Mouse (Mus musculus) kidney, embryonic 16.5 days (tissue): ENCODE data around the gene Stard3nl. TPM values are rescaled to one million over a fixed set of nuclear protein-coding genes. Genes with fewer than 3 reads are reported as not detected.

Experiments
- ATAC-seq: fragments of 200-750 bp; cut with Nextera tagmentation; 2 replicates; pipeline ENCODE4 v1.8.0; 2017; ENCODE audit warnings: moderate TSS enrichment; ENCODE audit not compliant: low FRiP score, low TSS enrichment
- H3K27ac ChIP-seq: fragments of 300-500 bp; sonication (generic); 2 replicates; pipeline ENCODE4 v1.5.1; 2014; ENCODE audit warnings: low read length
- H3K27me3 ChIP-seq: fragments of 300-500 bp; sonication (generic); 2 replicates; pipeline ENCODE4 v1.6.1; 2014; ENCODE audit warnings: low read length, control low read depth, mixed read lengths; ENCODE audit not compliant: insufficient read depth
- H3K36me3 ChIP-seq: fragments of 300-500 bp; sonication (generic); 2 replicates; pipeline ENCODE4 v1.6.1; 2014; ENCODE audit warnings: low read length, control low read depth, mixed read lengths; ENCODE audit not compliant: insufficient read depth
- H3K4me1 ChIP-seq: fragments of 300-500 bp; sonication (generic); 2 replicates; pipeline ENCODE4 v1.6.1; 2014; ENCODE audit warnings: low read length, control low read depth, mixed read lengths; ENCODE audit not compliant: insufficient read depth
- H3K4me2 ChIP-seq: fragments of 300-500 bp; sonication (generic); replicated peaks from 2 replicates; pipeline ENCODE4 v1.6.1; 2014; ENCODE audit warnings: low read depth, low read length
- H3K4me3 ChIP-seq: fragments of 300-500 bp; sonication (generic); 2 replicates; pipeline ENCODE4 v1.5.1; 2014; ENCODE audit warnings: mild to moderate bottlenecking, low read length
- H3K9ac ChIP-seq: fragments of 300-500 bp; sonication (generic); replicated peaks from 2 replicates; pipeline ENCODE4 v1.6.1; 2014; ENCODE audit warnings: low read length
- H3K9me3 ChIP-seq: fragments of 300-500 bp; sonication (generic); 2 replicates; pipeline ENCODE4 v1.6.1; 2016; ENCODE audit warnings: low read length, control low read depth
- WGBS: fragments of 180-500 bp; shearing (Covaris S2); extraction: QIAGEN DNeasy Blood & Tissue Kit; methylation state at CpG from one replicate; pipeline ENCODE4 v1.1.7; 2014; 5-methylcytosine and 5-hydroxymethylcytosine counted together
- polyA plus RNA-seq: library from polyadenylated mRNA; unstranded; fragments of >200 nt; fragmentation: Nextera tagmentation; extraction: Ambion mirVana; gene quantifications from 2 replicates; pipeline ENCODE4 v1.2.1, GENCODE M21; 2015

The Stard3nl gene
- polyA plus RNA-seq, 1 experiment from 2014 or later = 109 TPM

DNA sequence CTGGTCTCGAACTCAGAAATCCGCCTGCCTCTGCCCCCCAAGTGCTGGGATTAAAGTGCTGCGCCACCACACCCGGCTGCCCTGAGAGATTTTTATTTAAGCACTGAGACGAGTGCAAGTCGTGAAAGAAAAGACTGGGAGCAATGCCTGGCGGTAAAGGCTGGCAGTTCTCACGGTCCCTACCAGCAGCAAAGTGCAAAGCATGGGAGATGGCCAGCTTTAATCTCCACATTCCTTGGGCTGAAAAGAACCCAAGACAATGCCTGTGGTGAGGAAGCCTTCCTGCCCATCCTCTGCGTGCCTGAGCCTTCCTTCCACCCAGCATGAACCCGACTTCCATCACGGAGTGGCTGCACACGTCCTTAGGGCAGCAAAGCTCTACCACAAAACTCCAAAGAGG, 5.7 kb downstream of the Stard3nl start:
- H3K4me3 ChIP-seq = no peak overlapping the region
- H3K36me3 ChIP-seq = no peaks in the 10 kb centered on the region
- H3K4me1 ChIP-seq = peaks cover 24% of the 10 kb centered on the region
- H3K9ac ChIP-seq = no peak overlapping the region
- no peaks in the 10 kb centered on the region for H3K9me3 ChIP-seq
- no peak overlapping the region for H3K27ac ChIP-seq
- no peak for ATAC-seq
- 63% methylated on average over 12 of the region's 12 CpGs for WGBS
- H3K4me2 ChIP-seq = no peak overlapping the region
- no peaks in the 10 kb centered on the region for H3K27me3 ChIP-seq

DNA sequence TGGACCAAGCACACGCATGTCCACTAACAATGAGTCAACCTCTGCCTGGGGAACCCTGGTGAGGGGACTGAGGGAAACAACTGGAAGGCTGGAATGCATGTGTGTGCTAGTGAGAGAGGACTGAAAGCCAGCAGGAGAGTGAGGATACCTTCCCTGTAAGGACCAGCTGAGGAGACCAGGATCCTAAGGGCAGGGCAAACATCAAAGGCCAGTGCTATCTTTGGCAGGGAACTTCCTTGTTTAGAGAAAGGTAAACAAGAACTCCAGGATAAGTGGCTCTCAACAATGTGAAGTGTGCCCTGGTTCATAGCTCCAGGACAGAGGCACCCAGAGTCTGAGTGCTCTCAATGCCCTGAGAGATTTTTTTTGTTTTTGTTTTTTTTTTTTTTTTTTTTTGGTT, 6.2 kb downstream of the Stard3nl start:
- peaks cover 21% of the 10 kb centered on the region for H3K4me1 ChIP-seq
- no peaks in the 10 kb centered on the region for H3K9me3 ChIP-seq
- H3K9ac ChIP-seq = no peak overlapping the region
- 92% methylated on average over 1 of the region's 1 CpGs for WGBS
- no peak overlapping the region for H3K4me2 ChIP-seq
- H3K4me3 ChIP-seq = no peak overlapping the region
- no peak for ATAC-seq
- H3K36me3 ChIP-seq = no peaks in the 10 kb centered on the region
- no peaks in the 10 kb centered on the region for H3K27me3 ChIP-seq
- H3K27ac ChIP-seq = no peak overlapping the region

DNA sequence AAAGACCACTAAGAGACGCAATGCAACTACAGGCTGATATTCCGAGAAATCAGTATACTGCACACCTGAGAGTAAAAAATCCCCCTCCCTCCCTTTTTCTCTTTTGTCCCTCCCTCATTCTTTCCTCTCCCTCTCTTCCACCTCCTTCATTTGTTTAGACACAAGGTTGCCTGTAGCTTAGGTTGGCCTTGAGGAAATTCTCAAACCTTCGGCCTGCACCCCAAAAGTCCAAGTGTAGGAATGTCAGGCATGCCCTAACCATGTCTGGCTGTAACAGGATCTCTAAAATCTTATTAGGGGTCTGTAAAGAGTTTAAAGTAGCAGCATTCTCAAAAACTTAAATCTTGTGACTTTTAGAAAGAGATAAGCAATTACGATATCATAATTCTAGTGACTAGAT, 10.4 kb downstream of the Stard3nl start:
- no peak for ATAC-seq
- Histone ChIP-seq H3K4me3 (no peak overlapping the region), H3K36me3 (no peaks in the 10 kb centered on the region), H3K27me3 (no peaks in the 10 kb centered on the region), H3K4me1 (peaks cover 1% of the 10 kb centered on the region; the same call in 1 of the 2 replicates), H3K4me2 (no peak overlapping the region), H3K9ac (no peak overlapping the region), H3K9me3 (no peaks in the 10 kb centered on the region), H3K27ac (no peak overlapping the region)
- 92% methylated on average over 4 of the region's 4 CpGs for WGBS

DNA sequence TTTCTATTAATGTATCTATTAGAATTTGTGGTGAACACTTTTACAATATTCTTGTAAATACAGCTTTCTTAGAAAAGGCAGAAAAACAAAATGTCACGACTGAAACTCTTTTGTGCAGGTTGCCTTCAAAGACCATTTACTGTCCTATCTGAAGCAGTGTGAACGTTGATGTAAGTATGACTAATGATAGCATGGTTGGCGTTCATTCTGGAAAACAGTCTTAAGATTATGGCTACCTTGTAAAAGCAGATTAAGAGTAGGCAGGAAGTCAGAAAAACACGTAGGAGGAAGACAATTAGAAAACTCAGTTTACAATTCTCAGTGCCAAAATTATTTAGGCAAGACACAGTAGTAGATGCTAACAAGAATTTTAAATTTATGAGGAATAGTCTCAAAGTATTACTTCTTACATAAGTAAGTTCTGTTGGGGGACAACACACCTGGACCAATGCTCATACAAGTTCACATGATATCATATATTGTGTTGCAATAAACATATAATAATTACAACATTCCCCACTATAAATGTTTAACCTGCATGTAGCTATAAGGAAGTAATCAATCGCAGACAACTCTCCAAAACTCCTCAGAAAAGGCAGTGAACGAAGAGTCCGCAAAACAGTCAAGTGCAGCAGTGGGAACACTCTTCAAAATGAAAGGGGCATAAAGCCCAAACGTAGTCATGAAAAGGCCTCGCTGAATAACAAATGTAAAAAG, 14.3 kb downstream of the Stard3nl start:
- H3K4me2 ChIP-seq = no peak overlapping the region
- no peak overlapping the region for H3K27ac ChIP-seq
- no peak for ATAC-seq
- no peaks in the 10 kb centered on the region for H3K4me1 ChIP-seq
- no peak overlapping the region for H3K9ac ChIP-seq
- WGBS = 85% methylated on average over 9 of the region's 9 CpGs
- H3K27me3 ChIP-seq = no peaks in the 10 kb centered on the region
- H3K4me3 ChIP-seq = no peak overlapping the region
- H3K36me3 ChIP-seq = no peaks in the 10 kb centered on the region
- H3K9me3 ChIP-seq = no peaks in the 10 kb centered on the region

DNA sequence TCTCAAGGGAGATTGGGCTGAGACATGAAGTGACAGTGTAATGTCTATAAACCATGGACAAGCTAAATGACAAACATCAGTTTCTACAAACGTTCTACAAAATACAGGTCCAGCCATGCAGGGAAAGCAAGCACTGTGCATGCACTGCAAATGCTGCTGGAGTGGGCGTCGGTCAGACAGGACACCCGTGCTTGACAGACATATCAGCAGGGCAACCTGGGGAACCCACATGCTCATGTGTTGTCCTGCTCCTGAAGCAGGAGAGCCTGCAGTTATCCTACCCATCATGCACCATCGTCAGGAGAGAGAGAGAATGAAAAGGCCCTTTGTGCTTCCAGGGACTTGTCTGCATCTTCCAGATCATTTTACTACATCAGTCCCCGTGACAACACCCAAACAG, 16.3 kb downstream of the Stard3nl start:
- ATAC-seq = no peak
- 78% methylated on average over 6 of the region's 6 CpGs for WGBS

DNA sequence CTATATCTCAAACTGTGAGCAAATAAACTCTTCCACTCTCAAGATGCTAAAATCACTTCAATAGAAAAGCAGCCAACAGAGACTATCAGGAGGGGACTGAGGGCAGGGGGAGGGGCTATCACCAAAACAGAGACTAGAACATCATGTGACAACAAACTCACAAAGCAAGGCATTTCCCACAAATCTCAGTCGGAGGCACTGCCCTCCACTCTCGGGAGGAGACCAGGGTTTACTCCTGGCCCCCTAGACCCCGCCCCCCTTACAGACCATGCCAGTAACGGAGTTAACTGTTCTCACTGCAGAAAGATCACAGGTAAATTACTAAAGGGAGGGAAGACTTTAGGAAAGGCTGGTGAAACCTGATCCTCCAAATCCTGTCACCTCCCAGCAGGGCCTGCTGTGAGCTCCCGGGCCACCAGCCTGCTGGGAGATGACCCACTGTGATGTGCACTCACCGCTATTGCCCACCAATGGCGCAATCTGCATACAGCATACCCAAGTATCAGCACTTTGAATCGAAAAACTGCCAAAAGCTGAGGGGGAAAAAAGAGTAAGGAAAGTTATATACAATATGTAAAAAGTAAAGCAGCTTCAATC, 23.4 kb downstream of the Stard3nl start:
- Histone ChIP-seq H3K27me3 (no peaks in the 10 kb centered on the region), H3K4me2 (no peak overlapping the region), H3K27ac (no peak overlapping the region), H3K4me3 (no peak overlapping the region), H3K9me3 (no peaks in the 10 kb centered on the region), H3K4me1 (peaks cover 8% of the 10 kb centered on the region; the same call in 1 of the 2 replicates), H3K9ac (no peak overlapping the region), H3K36me3 (peaks cover 24% of the 10 kb centered on the region)
- WGBS = 17% methylated on average over 8 of the region's 8 CpGs
- ATAC-seq = peak; percentile 55

More for the DNA sequence above, 16.3 kb downstream of the Stard3nl start:
- H3K4me2 ChIP-seq = no peak overlapping the region
- H3K4me1 ChIP-seq = no peaks in the 10 kb centered on the region
- no peak overlapping the region for H3K4me3 ChIP-seq
- peaks cover 4% of the 10 kb centered on the region; the same call in 1 of the 2 replicates for H3K36me3 ChIP-seq
- no peak overlapping the region for H3K27ac ChIP-seq
- H3K9me3 ChIP-seq = no peaks in the 10 kb centered on the region
- H3K9ac ChIP-seq = no peak overlapping the region
- H3K27me3 ChIP-seq = no peaks in the 10 kb centered on the region

DNA sequence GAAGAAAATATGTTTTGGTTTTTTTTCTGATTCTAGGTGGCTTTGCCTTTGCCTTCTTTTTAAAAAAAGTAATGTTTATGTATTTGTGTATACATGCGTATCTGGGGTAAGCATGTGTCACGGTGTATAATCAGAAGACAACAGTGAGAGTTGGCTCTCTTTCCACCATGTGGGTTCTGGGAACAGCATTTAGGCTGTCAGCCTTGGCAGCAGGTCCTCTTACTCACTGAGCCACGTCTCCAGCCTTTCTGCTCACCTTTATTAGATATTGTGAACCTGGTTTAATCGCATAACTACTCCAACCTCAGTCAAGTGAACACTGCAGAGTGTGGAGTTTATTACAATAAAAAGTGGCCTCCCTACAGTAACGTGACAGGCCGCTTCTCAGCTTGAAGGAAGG, 26.8 kb downstream of the Stard3nl start:
- Histone ChIP-seq H3K4me2 (no peak overlapping the region), H3K36me3 (peaks cover 26% of the 10 kb centered on the region), H3K27me3 (no peaks in the 10 kb centered on the region), H3K9me3 (no peaks in the 10 kb centered on the region), H3K27ac (no peak overlapping the region), H3K4me3 (no peak overlapping the region), H3K4me1 (peaks cover 13% of the 10 kb centered on the region; the same call in 1 of the 2 replicates), H3K9ac (no peak overlapping the region)
- ATAC-seq = no peak
- WGBS = 90% methylated on average over 6 of the region's 6 CpGs

DNA sequence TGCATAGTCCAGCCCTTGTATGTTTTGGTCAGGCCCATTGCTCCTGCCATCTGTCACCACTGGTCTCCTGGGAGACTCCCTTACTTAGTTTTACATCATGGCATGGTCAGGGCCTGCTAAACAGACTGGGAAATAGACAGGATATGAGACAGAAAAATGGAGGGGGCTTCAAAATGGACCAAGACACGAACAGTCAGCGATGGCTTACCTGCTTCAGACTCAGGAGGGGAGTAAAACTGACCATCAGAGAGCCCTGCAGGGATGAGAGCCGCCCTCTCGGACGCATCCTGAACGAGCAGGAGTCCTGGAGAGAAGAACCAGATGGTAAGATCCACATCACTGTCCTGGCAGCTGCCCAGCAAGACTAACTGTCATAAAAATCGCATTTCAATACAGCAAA, 28.1 kb downstream of the Stard3nl start:
- Histone ChIP-seq H3K9me3 (no peaks in the 10 kb centered on the region), H3K36me3 (peaks cover 21% of the 10 kb centered on the region), H3K27me3 (no peaks in the 10 kb centered on the region), H3K4me1 (peaks cover 15% of the 10 kb centered on the region), H3K4me2 (no peak overlapping the region), H3K27ac (no peak overlapping the region), H3K9ac (no peak overlapping the region), H3K4me3 (no peak overlapping the region)
- WGBS = 65% methylated on average over 7 of the region's 7 CpGs
- ATAC-seq = no peak

DNA sequence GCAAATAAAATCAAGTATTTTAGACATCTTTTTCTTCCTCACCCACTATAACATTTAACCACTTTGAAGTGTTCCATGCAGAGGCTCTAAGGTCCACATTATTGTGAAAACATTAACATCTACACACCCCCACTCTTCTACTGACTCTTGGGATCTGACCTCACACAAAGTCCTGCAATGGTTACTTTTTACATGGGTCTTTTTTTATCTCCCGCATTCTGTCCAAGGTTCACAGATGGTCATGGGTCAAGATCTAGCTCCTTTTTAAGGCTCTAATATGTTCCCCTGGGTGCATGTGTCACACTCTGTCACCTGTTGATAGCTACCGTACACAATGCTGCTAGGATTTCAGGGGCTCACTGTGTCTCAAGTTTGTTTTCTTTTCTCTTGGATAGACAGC, 28.7 kb downstream of the Stard3nl start:
- Histone ChIP-seq H3K4me2 (no peak overlapping the region), H3K27ac (no peak overlapping the region), H3K4me3 (no peak overlapping the region), H3K9ac (no peak overlapping the region), H3K36me3 (peaks cover 21% of the 10 kb centered on the region), H3K27me3 (no peaks in the 10 kb centered on the region), H3K9me3 (no peaks in the 10 kb centered on the region), H3K4me1 (peaks cover 9% of the 10 kb centered on the region; the same call in 1 of the 2 replicates)
- no peak for ATAC-seq
- 32% methylated on average over 2 of the region's 2 CpGs for WGBS

DNA sequence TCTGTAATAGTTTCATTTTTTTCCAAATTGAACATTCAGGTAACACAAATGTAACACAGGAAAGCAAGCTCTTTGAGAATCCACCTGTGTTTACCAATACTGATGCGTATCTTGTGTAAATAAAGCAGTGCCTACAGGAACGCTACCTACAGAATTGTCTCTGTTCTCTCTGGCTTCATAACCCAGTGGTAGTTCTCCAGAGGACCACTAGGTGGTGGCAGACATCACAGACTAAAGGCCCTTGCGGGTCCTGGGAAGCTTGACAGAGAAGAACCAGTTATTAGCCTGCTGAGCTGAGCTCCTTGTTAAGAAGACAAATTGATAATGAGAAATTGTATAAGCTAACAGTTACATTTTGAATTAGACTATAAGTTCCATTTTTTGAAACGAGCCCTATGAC, 30.0 kb downstream of the Stard3nl start:
- Histone ChIP-seq H3K27ac (no peak overlapping the region), H3K27me3 (no peaks in the 10 kb centered on the region), H3K36me3 (peaks cover 17% of the 10 kb centered on the region), H3K9ac (no peak overlapping the region), H3K9me3 (no peaks in the 10 kb centered on the region), H3K4me3 (no peak overlapping the region), H3K4me2 (no peak overlapping the region), H3K4me1 (peaks cover 9% of the 10 kb centered on the region; the same call in 1 of the 2 replicates)
- 31% methylated on average over 4 of the region's 4 CpGs for WGBS
- peak; percentile 49; the same call in 1 of the 2 replicates for ATAC-seq
